Mouse (Mus musculus) left cerebral cortex, adult 8-10 months (tissue): ENCODE results near the gene Ntf3. TPM values are rescaled to one million over a fixed set of nuclear protein-coding genes. Genes with fewer than 3 reads are reported as not detected.

Source experiments
- DNase-seq, 2 experiments: peaks; one replicate each; pipeline ENCODE4 v3.0.0; 2022; ENCODE audit warnings: low spot score in 2 of 2
- total RNA-seq, 4 experiments: library from RNA; stranded (reverse); gene quantifications; 2 replicates each; pipeline ENCODE4 v1.2.4; 2022

Gene Ntf3
- total RNA-seq, 4 experiments from 2014 or later = 2.1 to 2.5 (median 2.3) TPM

DNA sequence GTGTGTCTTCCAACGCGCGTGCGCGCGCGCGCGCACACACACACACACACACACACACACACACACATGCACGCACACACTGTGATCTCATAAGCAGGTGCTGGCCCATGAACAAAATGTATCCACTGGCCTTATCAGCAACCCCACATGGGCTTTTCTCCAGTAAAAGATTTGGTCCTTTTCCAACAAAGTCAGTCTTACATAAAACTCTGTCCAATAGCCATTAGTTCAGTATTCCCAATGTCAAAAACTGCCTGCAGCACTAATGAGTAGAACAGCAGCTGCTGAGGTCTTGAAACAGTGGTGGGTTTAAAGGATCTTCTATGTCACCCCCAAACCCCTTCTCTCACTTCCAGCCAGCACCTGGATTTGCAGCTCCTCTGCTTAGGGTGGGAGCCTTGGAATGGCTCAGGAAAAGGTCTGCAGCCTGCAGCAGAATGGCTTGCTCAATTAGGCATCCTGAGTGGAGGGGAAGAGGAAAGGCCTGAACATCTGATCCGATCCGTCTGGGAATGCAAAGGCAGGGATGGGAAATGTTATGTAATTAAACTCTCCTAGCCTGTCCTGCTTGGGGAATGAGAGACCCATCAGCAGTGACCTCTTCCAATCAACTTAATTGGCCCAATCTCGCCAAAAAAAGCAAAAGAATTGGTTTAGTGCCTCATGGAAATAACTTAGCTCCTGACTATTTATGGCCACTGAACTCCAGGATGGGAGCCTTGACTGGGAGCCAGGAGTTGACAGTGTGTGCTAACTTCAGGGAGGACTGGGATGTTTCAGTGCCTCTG lies 7.2 kb downstream of the Ntf3 start:
- no peak for DNase-seq

DNA sequence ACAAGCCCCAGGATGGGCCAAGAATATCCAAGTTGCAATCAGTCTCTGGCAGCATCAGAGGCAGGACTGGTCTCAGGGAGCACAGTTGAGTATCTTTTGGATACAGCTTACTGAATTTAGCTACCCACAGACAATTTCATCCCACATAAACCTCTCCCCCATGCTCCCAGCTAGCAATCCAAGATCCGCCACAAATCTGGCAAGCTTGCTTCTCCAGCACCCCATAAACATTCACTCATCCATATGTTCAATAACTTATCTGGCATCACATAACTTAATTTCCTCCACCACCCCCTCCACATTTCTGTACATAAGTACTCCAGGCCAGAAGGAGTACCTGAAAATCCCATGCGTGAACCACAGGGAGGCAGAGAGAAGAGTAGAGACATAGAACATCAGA lies 10.8 kb downstream of the Ntf3 start:
- no peak for DNase-seq

DNA sequence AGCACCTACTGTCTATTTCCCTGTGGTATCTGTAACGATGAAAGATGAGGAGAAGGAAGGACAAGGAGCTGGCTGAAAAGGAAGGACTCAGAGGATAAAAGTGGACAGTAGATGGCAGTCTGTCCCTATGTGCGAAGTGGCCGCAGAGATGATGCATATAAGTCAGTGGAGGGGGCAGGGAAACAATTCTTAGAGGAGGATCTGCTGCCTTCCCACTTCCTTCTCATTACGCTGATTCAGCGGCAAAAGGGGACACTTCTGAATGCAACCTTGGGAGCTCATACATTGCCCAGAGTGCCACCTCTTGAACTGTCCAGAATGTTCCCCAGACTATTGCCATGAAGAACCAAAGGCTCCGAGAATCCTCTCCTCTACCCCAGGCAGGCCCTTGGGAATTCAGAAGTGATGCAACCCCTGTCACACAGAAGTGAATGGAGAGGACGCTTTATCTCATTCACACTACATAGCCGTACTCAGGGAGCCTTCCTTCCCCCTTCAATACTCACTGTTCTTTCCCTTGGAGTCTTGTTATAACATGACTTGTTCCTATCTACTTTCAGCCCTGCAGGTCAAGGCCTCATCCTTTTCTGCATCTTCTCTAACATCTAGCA lies 12.2 kb downstream of the Ntf3 start:
- no peak for DNase-seq

DNA sequence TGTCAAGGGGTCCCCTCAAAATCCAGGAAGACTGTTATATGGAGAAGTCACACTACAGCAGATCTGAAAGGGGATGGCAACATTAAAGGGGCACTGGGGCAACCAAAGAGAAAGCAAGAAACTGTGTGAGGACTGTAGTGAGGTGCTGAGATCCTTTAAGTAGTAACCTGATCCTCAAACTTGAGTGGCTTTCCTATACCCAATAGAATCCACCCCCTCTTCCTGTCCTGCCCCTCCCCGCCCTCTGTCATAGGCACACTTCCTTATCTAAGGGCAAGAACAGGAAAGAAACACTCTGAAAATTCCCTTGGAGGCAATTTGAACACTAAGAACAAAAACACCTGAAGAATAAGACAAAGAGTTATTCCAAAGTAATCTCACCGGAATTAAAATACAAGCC lies 13.6 kb downstream of the Ntf3 start:
- DNase-seq = no peak

DNA sequence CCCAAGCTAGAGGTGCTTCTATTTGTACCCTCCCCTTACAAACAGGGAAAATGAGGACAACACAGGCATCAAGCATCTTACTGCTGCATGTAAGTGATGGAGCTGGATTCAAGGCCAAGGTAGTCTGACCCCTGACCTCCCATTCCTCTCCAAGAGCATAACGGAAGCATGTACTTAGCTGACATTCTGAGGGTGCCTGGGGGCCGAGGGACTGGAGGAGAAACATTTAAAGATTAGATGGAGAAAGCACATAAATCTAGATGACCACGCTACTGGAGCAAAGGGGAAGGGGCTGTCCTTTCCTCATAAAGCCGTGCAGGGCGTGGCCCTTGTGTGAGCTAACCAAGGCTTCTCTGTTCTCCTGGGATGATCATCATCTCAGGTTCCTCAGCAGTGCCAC lies 23.1 kb downstream of the Ntf3 start:
- no peak for DNase-seq

DNA sequence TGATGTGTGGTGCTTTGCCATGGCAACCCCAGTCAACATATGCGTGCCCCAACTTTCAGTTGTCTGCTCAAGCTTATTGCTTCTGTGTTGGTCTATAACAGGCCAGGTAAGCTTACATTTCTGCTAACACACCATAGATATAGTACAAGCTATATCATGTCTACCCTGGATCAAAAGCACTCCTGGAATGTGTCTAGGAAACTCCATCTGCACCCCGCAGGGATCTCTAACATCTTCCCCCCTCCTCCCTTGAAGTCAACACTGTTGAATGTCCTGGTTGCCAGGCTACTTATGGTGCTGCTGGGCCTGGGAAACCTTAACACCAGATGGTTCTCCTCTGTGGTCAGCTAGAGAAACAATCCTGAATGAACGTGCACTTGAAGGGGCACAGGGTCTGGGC lies 24.0 kb downstream of the Ntf3 start:
- no peak for DNase-seq

DNA sequence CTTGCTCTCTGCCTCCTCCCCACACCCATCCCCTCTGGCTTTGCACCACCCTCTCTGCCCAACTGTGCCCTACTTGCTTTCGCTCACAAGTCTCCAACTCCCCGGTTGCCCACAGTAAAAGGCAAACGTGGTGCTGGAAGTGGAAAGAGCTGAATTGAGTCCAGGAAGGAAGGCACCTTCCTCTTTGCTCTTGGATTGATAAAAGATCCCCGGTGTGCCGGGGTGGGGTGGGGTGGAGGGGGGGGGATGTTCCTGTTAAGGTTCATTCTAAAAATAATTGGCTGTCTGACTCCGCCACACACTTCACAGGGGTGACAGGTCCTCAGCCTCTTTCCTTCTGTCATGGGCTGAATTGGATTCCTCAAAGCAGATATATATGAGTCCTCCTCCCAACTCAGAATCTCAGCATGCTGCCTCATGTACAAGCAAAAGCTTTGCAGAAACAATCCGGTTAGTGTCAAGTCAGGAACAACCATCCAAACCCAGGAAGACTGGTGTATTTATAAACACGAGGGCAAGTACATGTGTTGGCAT lies 24.6 kb downstream of the Ntf3 start:
- DNase-seq = no peak

DNA sequence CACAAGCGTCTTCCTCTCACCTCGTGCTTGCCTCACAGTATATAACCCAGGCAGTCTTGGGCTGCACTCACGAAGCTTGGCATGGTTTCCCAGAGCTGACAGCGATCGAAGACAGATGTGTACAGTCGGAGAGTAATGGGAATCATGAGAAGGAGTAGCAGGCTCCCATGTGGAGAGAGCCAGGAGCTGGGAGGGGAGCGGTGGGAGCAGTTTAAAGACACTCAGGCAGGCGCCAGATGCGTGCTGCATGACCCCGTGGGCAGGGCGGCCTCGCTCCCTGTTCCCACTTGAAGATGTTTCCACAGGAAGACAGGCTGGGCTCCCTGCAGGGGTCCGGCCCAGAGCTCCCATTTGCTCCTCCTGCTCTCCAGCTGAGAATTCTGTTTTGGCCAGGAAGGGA lies 25.2 kb downstream of the Ntf3 start:
- no peak for DNase-seq

DNA sequence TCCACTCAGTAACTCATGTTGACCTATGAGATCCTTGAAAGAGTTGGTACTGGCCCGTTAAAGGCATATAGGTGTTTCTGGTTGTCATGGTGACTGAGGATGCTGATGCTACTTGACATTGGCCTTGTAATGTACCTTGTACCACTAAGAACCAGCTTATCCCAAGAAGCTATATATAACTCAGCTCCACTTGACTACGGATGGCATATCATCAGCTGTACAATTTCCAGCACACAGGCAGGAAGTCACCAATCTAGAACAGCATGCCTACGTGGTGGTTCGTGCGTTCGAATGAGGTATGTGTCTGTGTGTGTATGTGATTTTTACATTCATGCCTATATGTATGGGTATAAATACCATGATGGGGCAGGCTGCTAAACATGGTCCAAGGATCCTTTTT lies 25.7 kb downstream of the Ntf3 start:
- DNase-seq = no peak

DNA sequence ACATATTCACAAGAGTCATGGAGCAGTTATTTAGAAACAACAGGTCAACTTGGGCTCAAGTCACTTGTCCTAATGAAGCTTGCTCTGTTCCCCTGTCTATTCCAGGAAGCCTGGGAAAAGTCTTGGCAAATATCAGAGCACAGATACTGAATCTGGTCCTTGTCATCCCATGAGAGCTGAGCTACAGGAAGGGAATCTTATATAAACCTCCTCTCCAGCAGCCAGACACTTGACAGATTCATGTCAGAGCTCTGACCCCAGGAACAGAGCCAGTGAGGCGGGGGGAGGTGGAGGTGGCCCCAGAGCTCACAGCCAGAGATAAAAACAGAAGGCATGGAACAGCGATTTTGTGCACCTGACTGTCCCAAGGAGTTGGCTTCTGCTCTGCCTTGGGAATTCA lies 26.3 kb downstream of the Ntf3 start:
- no peak for DNase-seq

DNA sequence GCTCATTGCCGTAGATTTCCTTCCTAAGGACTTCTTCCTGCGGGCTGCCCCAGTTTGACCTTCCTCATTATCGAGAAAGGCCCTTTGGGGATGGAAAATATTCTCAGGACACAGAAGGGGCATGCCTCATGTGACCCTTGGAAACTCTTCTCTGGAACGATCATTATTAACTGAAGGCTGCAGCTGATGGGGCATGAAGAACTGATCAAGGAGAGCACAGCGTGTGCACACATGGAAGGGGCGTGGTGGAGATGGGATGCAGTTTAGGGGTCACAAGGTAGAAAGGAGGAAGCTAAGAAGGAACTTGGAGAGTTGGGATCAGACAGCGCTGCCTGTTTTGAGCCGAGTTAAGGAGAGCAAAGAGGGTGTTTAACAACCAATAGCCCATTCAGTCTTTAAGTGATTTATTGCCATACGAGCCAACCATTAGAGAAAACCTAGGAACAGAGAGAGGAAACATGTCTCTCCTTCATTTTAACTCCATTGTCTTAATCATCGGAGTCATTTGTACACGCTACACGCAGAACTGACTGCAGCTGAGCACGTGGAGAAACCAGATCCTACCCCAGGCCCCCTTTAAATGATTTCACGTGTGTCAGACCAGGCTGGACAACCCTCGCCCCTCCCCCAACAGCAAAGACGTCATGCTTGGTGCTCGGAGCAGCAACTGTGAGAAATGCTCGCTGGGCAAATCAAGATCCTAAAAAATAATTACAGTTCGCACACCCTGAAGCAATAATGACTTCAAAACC lies 32.4 kb downstream of the Ntf3 start:
- DNase-seq = no peak

DNA sequence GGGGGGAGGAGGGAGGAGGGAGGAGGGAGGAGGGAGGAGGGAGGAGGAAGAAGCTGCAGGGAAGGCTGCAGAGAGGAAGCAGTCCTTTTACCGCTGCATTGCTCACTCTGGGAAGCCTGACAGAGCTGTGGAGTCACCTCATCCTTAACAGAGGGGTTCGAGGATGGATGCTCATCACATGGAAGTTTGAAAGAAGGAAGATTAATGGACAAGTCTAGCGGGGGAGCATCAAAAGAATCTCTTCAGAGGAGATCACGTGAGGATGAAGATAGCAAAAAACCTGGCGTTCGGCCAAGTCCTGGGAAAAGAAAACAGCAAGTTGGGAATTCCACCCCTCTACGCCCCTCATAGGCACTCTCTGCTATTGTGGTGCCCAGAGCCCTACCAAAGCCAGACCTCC lies 38.5 kb downstream of the Ntf3 start:
- no peak for DNase-seq

DNA sequence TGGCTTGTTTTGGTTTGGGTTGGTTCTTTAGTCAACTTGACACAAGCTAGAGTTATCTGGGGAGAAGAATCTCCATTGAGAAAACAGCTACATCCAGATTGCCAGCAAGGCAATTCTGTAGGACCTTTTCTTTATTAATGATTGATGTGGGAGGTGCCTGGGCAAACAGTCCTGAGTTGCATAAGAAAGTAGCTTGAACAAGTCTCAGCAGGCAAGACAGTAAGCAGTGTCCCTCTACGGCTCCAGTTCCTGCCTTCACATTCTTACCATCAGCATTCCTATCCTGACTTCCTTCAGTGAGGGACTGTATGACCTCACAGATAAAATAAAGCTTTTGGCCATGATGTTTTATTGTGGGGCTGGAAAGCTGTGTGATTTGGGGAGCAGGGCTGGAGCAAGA lies 48.5 kb downstream of the Ntf3 start:
- DNase-seq = no peak

DNA sequence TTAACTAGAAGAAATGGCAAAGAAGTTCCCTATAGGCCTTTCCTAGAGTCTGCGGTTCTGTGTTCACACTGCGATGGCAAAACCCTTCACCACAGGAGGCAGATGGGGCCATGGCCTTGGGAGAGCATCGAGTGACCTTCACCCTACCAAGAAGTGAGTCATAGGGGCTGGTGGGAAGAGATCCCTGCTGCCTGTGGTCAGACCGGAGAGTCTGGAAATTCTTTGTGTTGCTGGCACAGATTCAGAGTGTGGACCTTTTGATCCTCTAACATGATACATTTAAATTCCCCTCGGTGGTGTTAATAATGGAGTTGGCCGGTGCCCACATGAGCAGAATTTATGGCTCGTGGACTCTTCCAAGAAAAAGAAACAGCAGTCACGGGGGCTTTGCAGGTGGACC lies 49.5 kb downstream of the Ntf3 start:
- no peak for DNase-seq

DNA sequence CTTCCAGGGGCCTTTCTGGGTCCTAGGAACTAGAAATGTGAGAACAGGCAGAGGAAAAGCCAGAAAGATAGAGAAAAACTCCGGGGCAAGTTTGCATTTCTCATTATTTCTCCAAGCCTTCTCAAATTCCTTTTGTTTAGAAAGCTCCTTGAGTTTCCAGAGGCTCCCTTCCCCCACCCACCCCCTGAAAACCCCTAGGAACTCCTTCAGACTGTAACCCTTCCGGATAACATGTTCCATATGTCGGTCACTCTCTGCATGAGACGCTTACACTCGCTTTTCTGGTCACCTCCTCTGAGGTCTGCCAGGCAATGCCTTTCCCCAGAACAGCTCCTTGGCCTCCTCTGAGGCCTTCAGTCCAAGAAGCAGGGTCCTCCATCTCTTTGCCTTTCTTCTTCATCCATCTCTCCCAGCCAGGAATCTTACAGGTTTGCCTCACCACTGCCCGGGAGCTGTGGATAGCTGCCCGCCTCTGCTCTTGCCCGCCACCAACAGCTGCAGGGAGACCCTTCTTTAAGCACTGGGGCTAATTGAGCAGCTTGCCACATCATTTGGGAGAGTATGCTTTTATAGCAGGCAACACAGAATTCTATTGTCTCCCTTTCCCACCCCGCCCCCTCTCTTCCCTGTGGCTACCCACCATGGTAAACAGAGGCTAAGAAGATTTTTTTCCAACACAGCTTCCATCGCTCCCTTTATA lies 51.6 kb downstream of the Ntf3 start:
- DNase-seq = no peak

DNA sequence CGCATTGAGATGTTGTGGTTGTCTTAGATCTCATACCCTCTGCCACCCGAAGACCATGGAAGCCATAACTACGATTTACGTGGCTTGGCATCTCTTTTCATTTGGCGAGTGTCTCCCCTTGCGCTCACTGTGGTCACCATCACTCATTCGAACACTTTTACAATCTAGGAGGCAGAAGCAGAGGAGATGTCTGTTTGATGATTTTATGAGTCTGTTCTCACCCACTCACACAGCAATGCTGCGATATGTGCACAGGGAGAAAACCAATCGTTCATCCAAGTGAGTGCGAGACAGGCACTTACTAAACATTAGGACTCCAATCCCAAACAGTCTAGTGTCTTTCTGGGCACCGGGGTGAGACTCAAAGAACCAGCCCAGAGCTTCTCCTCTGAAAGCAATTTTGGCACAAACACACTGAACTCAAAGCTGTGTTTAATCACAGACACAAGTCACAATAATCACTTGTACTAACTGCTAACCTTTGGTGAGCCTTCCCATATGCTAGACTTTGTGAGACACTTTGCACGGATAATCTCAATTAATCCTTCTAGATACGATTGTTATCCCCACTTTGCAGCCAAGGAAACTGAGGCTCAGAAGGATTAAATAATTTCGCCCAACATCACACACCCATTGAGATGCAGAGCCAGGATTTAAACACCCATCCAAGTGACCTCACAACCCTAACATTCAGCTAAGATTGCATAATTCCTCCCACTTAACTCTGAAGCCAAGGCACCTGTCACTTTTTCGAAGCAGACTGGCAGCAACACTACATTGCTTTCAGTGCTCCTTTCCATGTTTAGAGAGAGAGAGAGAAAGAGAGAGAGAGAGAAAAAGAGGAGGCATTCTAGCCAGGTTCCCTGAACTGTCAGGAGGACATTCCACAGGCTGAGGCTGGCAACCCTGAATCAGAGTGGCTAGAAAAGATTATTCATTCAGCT lies 55.5 kb downstream of the Ntf3 start:
- DNase-seq = no peak

DNA sequence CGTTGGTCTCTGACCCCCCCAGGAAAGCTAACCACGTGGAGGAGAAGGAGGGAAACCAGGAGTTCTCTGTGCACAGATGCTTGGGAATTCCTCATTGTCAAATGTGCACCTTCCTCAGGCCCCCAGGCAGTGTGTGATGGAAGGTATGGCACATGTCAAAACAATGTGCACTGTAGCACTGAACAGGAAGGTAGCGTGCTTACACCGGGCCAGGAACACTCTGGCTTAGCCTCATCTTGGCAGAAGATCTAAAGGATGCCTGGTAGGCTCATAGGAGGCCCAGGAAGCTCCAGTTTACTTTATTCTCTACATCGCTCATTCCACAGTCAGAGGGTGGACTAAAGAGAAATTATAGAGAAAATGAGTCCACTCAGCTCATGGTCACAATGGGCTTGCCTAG lies 57.5 kb downstream of the Ntf3 start:
- no peak for DNase-seq

DNA sequence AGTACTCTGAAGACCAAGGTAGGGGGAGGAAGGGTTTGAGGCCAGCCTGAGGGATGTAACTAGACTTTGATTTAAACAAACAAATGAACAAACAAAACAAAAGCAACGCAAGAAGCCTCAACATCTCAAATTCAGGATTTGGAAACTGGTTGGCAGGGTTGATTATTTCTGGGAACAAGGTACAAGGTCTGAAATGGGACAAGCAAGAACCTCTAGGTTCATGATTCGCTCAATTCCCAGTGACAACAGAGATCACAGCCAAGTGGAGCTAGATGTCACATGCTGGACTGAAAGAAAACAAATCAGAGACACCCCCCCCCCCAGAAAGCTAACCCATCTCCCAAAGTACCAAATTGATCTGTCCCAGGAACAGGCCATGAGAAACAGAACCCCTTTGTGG lies 57.9 kb downstream of the Ntf3 start:
- DNase-seq = no peak

DNA sequence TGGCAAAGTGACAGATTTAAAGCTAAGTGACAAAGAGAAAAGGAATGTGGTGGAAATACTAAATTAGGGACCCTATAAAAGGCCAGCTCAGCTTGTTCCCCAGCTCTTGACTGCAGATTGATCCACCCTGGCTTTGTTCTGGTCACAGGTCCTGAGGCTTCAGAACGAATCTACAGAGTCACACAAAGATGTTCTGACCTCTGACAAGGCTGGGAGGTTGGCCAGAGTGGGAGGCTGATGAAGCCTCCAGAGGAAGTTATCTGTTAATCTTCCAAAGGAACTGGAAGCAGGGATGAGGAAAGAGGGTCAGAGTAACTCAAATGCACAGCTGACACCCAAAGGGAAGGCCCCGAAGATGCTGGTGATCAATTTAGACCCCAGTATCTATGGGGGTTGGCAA lies 59.3 kb downstream of the Ntf3 start:
- DNase-seq = no peak

DNA sequence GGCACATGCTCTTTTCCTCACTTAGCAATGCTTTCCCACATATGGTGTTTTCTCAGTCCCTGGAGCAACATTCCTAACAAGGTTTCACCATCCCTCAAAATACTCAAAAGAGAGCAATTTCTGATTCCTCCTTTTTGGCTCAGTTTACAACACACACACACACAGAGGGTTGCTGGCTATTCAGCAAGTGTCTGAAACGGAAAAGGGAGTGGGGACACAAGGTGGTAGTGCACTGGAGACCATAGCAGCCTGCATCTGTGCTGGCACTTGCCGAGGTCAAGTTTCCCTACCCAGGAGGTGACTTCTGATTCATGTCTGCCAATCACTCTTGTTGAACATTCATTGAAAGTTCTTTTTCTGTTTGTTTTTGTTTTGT lies 59.9 kb downstream of the Ntf3 start:
- no peak for DNase-seq
